Mouse (Mus musculus): ENCODE measurements around the gene Pnrc1.

DNA sequence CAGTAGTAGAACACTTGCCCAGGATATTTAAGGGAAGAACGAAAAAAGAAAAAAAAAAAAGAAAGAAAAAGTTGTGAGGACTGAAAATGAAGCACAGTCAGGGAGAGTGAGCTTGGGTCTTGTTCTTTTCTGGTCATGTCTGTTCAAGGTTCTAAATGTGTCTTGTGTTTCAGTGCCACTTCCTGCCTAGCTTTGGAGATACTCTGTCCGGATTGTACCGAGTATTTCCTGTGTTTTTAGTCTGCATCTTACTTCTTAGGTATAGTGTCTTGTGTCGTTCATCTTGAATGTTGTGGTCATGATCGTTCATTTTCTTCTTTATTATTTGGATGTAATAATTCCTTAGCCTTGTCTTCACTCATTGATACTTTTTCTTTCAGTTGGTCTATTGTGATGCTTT lies 25.9 kb upstream of the Pnrc1 start:
- TF ChIP-seq CTCF (IDR thresholded peaks at IDR 0.05; ENCODE audit: borderline replicate concordance, control insufficient read depth, extremely low read depth, insufficient read depth, low read length, poor library complexity) (no peak), POLR2A (IDR thresholded peaks at IDR 0.05; ENCODE audit: control insufficient read depth, extremely low read depth, insufficient read depth, low read length, poor library complexity) (no peak)

All from thymus, adult 2 months (tissue).